Comparison of ENCODE assay signal across 9 mouse cellular contexts in the genomic region with DNA sequence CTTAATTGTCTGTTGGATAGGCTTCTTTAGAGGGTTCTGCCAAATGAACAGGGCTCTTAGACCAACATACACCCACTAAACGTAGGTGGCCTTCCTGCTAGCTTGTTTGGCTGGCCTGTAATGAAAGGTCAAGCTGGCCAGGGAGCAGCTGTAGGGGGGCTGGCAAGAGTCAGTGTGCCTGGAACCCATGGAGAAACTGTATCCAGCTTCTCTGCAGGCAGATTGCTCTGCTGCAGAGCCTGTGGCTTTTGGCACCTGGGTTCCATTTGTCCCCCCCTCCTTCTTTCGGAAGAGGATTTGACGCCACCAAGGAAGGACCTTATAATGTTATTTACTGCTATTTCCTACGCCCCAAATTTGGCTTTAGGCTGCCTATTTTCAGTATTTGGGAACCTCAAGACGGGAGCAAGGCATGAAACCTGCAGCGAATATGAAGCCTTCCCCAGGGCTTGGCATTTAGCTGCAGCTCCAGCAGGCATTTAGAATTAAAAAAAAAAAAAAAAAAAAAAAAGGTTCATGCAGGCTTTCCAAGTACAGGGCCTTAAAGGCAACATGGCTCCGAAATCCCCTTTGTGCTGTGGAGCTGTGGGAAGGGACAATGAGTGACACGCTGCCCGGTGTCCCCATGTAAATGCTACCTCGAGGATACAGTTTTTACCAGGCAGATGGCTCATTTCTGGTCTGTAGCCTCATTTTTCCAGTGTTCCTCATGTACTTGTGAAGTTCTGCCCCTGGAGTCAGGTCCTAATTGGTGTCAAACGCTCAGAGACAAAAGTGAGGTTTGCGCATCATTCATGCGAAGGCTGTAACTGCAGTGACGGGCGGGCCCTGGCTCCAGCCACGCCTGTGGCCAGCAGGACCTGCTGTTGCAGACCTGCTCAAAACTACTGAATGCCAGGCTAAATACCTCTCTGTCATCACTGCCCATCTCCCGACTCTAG.
DNase-seq lines count a peak whose midpoint lies in the region; ATAC-seq lines count a peak whose summit lies in the region.
"Had no signal": no experiment of that assay in that cellular context is flagged by ENCODE, and none has a peak within 500 bp of the region (broad histone marks: within the 10 kb centered on the region; RNA-seq: fewer than 3 reads in every experiment).

No protein-coding gene starts in this region.

- H3K9ac ChIP-seq in kidney, embryonic 16.5 days (replicated peaks; ENCODE audit: low read length), result no peak overlapping the region; the same call in 1 of the 2 replicates
- no peak overlapping the region for H3K9ac ChIP-seq in forebrain, embryonic 14.5 days (ENCODE audit: low read length)
- peak overlapping the region; percentile 51; the same call in 1 of the 2 replicates for H3K9ac ChIP-seq in midbrain, embryonic 11.5 days (ENCODE audit: low read length)

- no peak for DNase-seq in kidney, adult 11 months
- peak; percentile 58 for DNase-seq in cerebellum, adult 9-10 months
- no peak for DNase-seq in forebrain, embryonic 14.5 days (ENCODE audit: low spot score)
- no peak for DNase-seq in midbrain, embryonic 11.5 days (ENCODE audit: low spot score, missing footprints)
- no peak for DNase-seq in layer of hippocampus, postnatal 10 days (ENCODE audit: low spot score in 2 of 2)
- DNase-seq in urinary bladder, postnatal 36 days (ENCODE audit: low spot score in 2 of 2), result no peak
- DNase-seq in thymus, postnatal 0 days (ENCODE audit: low spot score), result no peak
- DNase-seq: heart, adult 2 months had no signal

- no peak overlapping the region for H3K4me2 ChIP-seq in kidney, embryonic 16.5 days (replicated peaks; ENCODE audit: low read depth, low read length)
- no peak overlapping the region for H3K4me2 ChIP-seq in forebrain, embryonic 14.5 days (ENCODE audit: low read length)
- no peak overlapping the region for H3K4me2 ChIP-seq in midbrain, embryonic 11.5 days

- no peaks in the 10 kb centered on the region for H3K27me3 ChIP-seq in kidney, embryonic 16.5 days (ENCODE audit: insufficient read depth, low read length)
- no peaks in the 10 kb centered on the region for H3K27me3 ChIP-seq in forebrain, embryonic 14.5 days (replicated peaks; ENCODE audit: control insufficient read depth, insufficient read depth, low read length)
- H3K27me3 ChIP-seq in midbrain, embryonic 11.5 days (ENCODE audit: control insufficient read depth, insufficient read depth, low read length), result no peaks in the 10 kb centered on the region

- no peak for ATAC-seq in kidney, embryonic 16.5 days (ENCODE audit: low FRiP score, low TSS enrichment)
- ATAC-seq in forebrain, embryonic 14.5 days, result peak; percentile 26; the same call in 1 of the 2 replicates
- peak; percentile 25; the same call in 1 of the 2 replicates for ATAC-seq in midbrain, embryonic 11.5 days (ENCODE audit: low FRiP score)

- H3K27ac ChIP-seq in kidney, embryonic 16.5 days (ENCODE audit: low read length), result peak overlapping the region; percentile 90
- peak overlapping the region; percentile 88 for H3K27ac ChIP-seq in forebrain, embryonic 14.5 days (ENCODE audit: low read depth, low read length)
- peak overlapping the region; percentile 86 for H3K27ac ChIP-seq in midbrain, embryonic 11.5 days (ENCODE audit: low read depth, low read length)

- H3K36me3 ChIP-seq in kidney, embryonic 16.5 days (ENCODE audit: insufficient read depth, low read length), result no peaks in the 10 kb centered on the region
- no peaks in the 10 kb centered on the region for H3K36me3 ChIP-seq in forebrain, embryonic 14.5 days (ENCODE audit: control insufficient read depth, insufficient read depth, low read length)
- H3K36me3 ChIP-seq in midbrain, embryonic 11.5 days (ENCODE audit: control insufficient read depth, insufficient read depth, low read length), result no peaks in the 10 kb centered on the region

- H3K4me1 ChIP-seq in kidney, embryonic 16.5 days (ENCODE audit: insufficient read depth, low read length), result peaks cover 40% of the 10 kb centered on the region
- H3K4me1 ChIP-seq in forebrain, embryonic 14.5 days (ENCODE audit: control insufficient read depth, insufficient read depth, low read length), result peaks cover 24% of the 10 kb centered on the region
- peaks cover 21% of the 10 kb centered on the region for H3K4me1 ChIP-seq in midbrain, embryonic 11.5 days (ENCODE audit: control insufficient read depth, insufficient read depth, low read length)

- 81% methylated on average over 17 of the region's 17 CpGs for WGBS in kidney, embryonic 16.5 days
- WGBS in forebrain, embryonic 14.5 days, result 77% methylated on average over 17 of the region's 17 CpGs
- 78% methylated on average over 17 of the region's 17 CpGs for WGBS in midbrain, embryonic 11.5 days

- no peaks in the 10 kb centered on the region for H3K9me3 ChIP-seq in kidney, embryonic 16.5 days (ENCODE audit: low read length)
- H3K9me3 ChIP-seq in forebrain, embryonic 14.5 days (replicated peaks; ENCODE audit: control insufficient read depth, low read length), result no peaks in the 10 kb centered on the region
- H3K9me3 ChIP-seq in midbrain, embryonic 11.5 days (ENCODE audit: control insufficient read depth, low read length), result no peaks in the 10 kb centered on the region; the same call in 1 of the 2 replicates

- H3K4me3 ChIP-seq in kidney, embryonic 16.5 days (ENCODE audit: low read length), result no peak overlapping the region
- no peak overlapping the region for H3K4me3 ChIP-seq in forebrain, embryonic 14.5 days (ENCODE audit: low read depth, low read length)
- no peak overlapping the region for H3K4me3 ChIP-seq in midbrain, embryonic 11.5 days (ENCODE audit: low read depth, low read length)
- H3K4me3 ChIP-seq: heart, adult 2 months had no signal
